Mouse (Mus musculus): Measurements from ENCODE around the gene Gprc5d.

Gprc5d gene

GRCm38 (mm10) chr6:135136439-135137161 is 18.5 kb upstream of the Gprc5d start:
- no peak for DNase-seq (ENCODE audit: low spot score)

- no peak for DNase-seq (ENCODE audit: low spot score)
These were observed 17.7 kb upstream of the Gprc5d start for GRCm38 (mm10) chr6:135135735-135136134.

GRCm38 (mm10) chr6:135133486-135133885 is 15.4 kb upstream of the Gprc5d start:
- no peak for DNase-seq (ENCODE audit: low spot score)

GRCm38 (mm10) chr6:135133086-135133485 is 15.0 kb upstream of the Gprc5d start:
- DNase-seq (ENCODE audit: low spot score) = no peak

- DNase-seq (ENCODE audit: low spot score) = no peak
These were observed 6.8 kb upstream of the Gprc5d start for GRCm38 (mm10) chr6:135124755-135125380.

GRCm38 (mm10) chr6:135116479-135116878 is 1.6 kb downstream of the Gprc5d start:
- DNase-seq (ENCODE audit: low spot score) = no peak

GRCm38 (mm10) chr6:135113114-135113436 is 5.0 kb downstream of the Gprc5d start:
- DNase-seq (ENCODE audit: low spot score) = no peak

GRCm38 (mm10) chr6:135112411-135113113 is 5.5 kb downstream of the Gprc5d start:
- DNase-seq (ENCODE audit: low spot score) = no peak

- no peak for DNase-seq (ENCODE audit: low spot score)
These were observed 11.1 kb downstream of the Gprc5d start for GRCm38 (mm10) chr6:135107014-135107413.

GRCm38 (mm10) chr6:135102736-135103303 is 15.3 kb downstream of the Gprc5d start:
- DNase-seq (ENCODE audit: low spot score) = no peak

GRCm38 (mm10) chr6:135100787-135101472 is 17.2 kb downstream of the Gprc5d start:
- DNase-seq (ENCODE audit: low spot score) = no peak

- DNase-seq (ENCODE audit: low spot score) = no peak
These were observed 25.1 kb downstream of the Gprc5d start for GRCm38 (mm10) chr6:135092798-135093470.

GRCm38 (mm10) chr6:135090661-135091060 is 27.4 kb downstream of the Gprc5d start:
- DNase-seq (ENCODE audit: low spot score) = no peak

- no peak for DNase-seq (ENCODE audit: low spot score)
These were observed 28.3 kb downstream of the Gprc5d start for GRCm38 (mm10) chr6:135089786-135090185.

- peak; percentile 62 for DNase-seq (ENCODE audit: low spot score)
These were observed 30.2 kb downstream of the Gprc5d start for GRCm38 (mm10) chr6:135087721-135088451.

GRCm38 (mm10) chr6:135085703-135086102 is 32.4 kb downstream of the Gprc5d start:
- DNase-seq (ENCODE audit: low spot score) = no peak

- DNase-seq (ENCODE audit: low spot score) = no peak
These were observed 34.0 kb downstream of the Gprc5d start for GRCm38 (mm10) chr6:135083991-135084502.

GRCm38 (mm10) chr6:135078420-135078819 is 39.7 kb downstream of the Gprc5d start:
- DNase-seq (ENCODE audit: low spot score) = no peak

GRCm38 (mm10) chr6:135076202-135076601 is 41.9 kb downstream of the Gprc5d start:
- DNase-seq (ENCODE audit: low spot score) = no peak

GRCm38 (mm10) chr6:135074405-135074947 is 43.6 kb downstream of the Gprc5d start:
- no peak for DNase-seq (ENCODE audit: low spot score)
